Mouse (Mus musculus) limb, embryonic 10.5 days (tissue): Measurements from ENCODE around the gene Olfr137. TPM values are rescaled to one million over a fixed set of nuclear protein-coding genes. Genes with fewer than 3 reads are reported as not detected.

Experiments
- DNase-seq: peaks from one replicate; pipeline ENCODE4 v3.0.0-alpha.2; 2017; ENCODE audit warnings: low spot score
- H3K27ac ChIP-seq: fragments of 300-500 bp; sonication (generic); 2 replicates; pipeline ENCODE4 v1.5.1; 2016; ENCODE audit warnings: mild to moderate bottlenecking
- H3K27me3 ChIP-seq: fragments of 300-500 bp; sonication (generic); 2 replicates; pipeline ENCODE4 v1.6.1; 2016; ENCODE audit warnings: low read depth, mild to moderate bottlenecking; ENCODE audit not compliant: poor library complexity, severe bottlenecking
- H3K36me3 ChIP-seq: fragments of 300-500 bp; sonication (generic); 2 replicates; pipeline ENCODE4 v1.6.1; 2016; ENCODE audit warnings: mild to moderate bottlenecking, moderate library complexity
- H3K4me1 ChIP-seq: fragments of 300-500 bp; sonication (generic); 2 replicates; pipeline ENCODE4 v1.6.1; 2016
- H3K4me3 ChIP-seq: fragments of 300-500 bp; sonication (generic); 2 replicates; pipeline ENCODE4 v1.5.1; 2016; ENCODE audit warnings: mild to moderate bottlenecking, moderate library complexity
- H3K9me3 ChIP-seq: fragments of 300-500 bp; sonication (generic); replicated peaks from 2 replicates; pipeline ENCODE4 v1.6.1; 2016; ENCODE audit warnings: mild to moderate bottlenecking
- WGBS: fragments of 180-500 bp; shearing (Covaris S2); methylation state at CpG from one replicate; pipeline ENCODE4 v1.1.7; 2016; 5-methylcytosine and 5-hydroxymethylcytosine counted together
- polyA plus RNA-seq: library from polyadenylated mRNA; unstranded; fragments of >200 nt; fragmentation: Nextera tagmentation; extraction: Ambion mirVana; gene quantifications from 2 replicates; pipeline ENCODE4 v1.2.1, GENCODE M21; 2016

Gene Olfr137
- not detected in 2 replicates for polyA plus RNA-seq

DNA sequence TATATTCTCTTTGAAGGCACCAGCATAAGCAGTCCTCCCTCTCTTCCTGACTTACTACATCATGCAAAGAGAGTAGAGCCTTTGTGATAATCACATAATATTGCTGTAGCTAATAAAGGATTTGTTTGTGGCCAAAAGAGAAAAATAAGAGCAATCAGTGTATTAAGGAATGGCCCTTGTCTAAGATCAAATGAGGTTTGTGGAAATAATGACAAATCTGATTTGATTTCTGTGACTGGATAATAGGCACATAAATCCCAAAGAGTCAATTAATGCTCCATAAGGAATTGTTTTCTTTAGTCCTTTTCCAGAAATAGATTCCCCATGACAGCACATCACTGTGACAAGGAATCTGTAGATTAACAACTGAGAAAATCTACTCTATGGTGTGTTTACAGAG, at the start of gene Olfr137:
Olfr137 (minus strand) TSS at position 101 of the 400 bp plus-strand sequence.
- Histone ChIP-seq H3K4me3 (no peak within 1 kb of the TSS), H3K36me3 (no peaks in the 10 kb centered on the region), H3K9me3 (peaks cover 3% of the 10 kb centered on the region; the same call in 1 of the 2 replicates), H3K27ac (no peak within 1 kb of the TSS), H3K4me1 (no peaks in the 10 kb centered on the region), H3K27me3 (no peaks in the 10 kb centered on the region)
- DNase-seq = no peak

DNA sequence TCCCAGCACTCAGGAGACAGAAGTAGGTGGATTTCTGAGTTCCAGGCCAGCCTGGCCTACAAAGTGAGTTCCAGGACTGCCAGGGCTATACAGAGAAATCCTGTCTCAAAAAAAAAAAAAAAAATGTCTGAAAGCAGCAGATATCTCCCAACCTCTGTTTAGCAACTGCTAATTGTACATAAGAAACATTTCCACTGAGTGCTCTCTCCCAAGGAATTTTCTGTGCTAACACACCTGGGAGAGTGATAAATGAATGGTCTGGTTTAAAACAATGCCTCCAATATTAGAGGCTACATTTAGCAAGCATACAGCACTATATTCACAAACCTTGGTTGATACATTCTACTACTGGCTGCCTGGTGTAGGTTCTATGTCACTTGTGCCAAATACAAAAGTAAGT, 22.2 kb upstream of the Olfr137 start, which contains the start of gene Olfr136:
Olfr136 (plus strand) TSS at position 301 of the 400 bp plus-strand sequence.
- no peak for DNase-seq
- H3K4me3 ChIP-seq = no peak within 1 kb of the TSS

DNA sequence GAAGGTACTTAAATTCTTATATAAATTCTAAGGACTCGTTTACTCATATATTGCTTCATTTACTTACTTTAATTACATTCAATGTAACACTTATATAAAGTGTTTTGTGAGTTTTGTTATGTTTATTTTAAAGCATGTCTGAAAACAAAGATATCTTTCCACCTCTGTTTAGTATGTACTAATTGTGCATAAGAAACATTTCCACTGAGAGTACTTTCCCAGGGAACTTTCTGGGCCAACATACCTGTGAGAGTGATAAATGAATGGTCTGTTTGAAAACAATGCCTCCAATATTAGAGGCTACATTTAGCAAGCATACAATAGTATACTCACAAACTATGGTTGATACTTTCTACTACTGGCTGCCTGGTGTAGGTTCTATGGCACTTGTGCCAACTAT, 46.6 kb downstream of the Olfr137 start, which contains the start of gene Olfr138:
Olfr138 (plus strand) TSS at position 301 of the 400 bp plus-strand sequence.
- 86% methylated on average over 1 of the region's 1 CpGs for WGBS
- DNase-seq = no peak
- H3K27me3 ChIP-seq = no peaks in the 10 kb centered on the region
- H3K36me3 ChIP-seq = no peaks in the 10 kb centered on the region
- H3K4me3 ChIP-seq = no peak within 1 kb of the TSS
- no peak within 1 kb of the TSS for H3K27ac ChIP-seq
- no peaks in the 10 kb centered on the region for H3K9me3 ChIP-seq
- no peaks in the 10 kb centered on the region for H3K4me1 ChIP-seq

More for the DNA sequence above, 22.2 kb upstream of the Olfr137 start, which contains the start of gene Olfr136:
- Histone ChIP-seq H3K36me3 (no peaks in the 10 kb centered on the region), H3K9me3 (no peaks in the 10 kb centered on the region), H3K4me1 (no peaks in the 10 kb centered on the region), H3K27me3 (no peaks in the 10 kb centered on the region), H3K27ac (no peak within 1 kb of the TSS)

Other genes with a start within 250 kb of the Olfr137 start
- gene Olfr129, start 247.5 kb downstream of the Olfr137 start, polyA plus RNA-seq = not detected in 2 replicates
- gene Olfr130, start 243.6 kb downstream of the Olfr137 start, polyA plus RNA-seq = not detected in 2 replicates
- gene Olfr131, start 218.9 kb downstream of the Olfr137 start, polyA plus RNA-seq = not detected in 2 replicates
- not detected in 2 replicates for gene Olfr132, start 173.0 kb downstream of the Olfr137 start, polyA plus RNA-seq
- not detected in 2 replicates for gene Olfr133, start 162.3 kb downstream of the Olfr137 start, polyA plus RNA-seq
- not detected in 2 replicates for gene Olfr134, start 136.2 kb downstream of the Olfr137 start, polyA plus RNA-seq
- gene Olfr135, start 103.2 kb downstream of the Olfr137 start, polyA plus RNA-seq = not detected in 2 replicates
- not detected in 2 replicates for gene Olfr138, start 46.5 kb downstream of the Olfr137 start, polyA plus RNA-seq
- gene Olfr136, start 22.3 kb upstream of the Olfr137 start, polyA plus RNA-seq = not detected in 2 replicates
- gene Esp36, start 112.6 kb upstream of the Olfr137 start, polyA plus RNA-seq = not detected in 2 replicates
- not detected in 2 replicates for gene Esp34, start 246.6 kb upstream of the Olfr137 start, polyA plus RNA-seq